Mouse (Mus musculus): Measurements from ENCODE around the gene Lrfn2.

Gene Lrfn2

DNA sequence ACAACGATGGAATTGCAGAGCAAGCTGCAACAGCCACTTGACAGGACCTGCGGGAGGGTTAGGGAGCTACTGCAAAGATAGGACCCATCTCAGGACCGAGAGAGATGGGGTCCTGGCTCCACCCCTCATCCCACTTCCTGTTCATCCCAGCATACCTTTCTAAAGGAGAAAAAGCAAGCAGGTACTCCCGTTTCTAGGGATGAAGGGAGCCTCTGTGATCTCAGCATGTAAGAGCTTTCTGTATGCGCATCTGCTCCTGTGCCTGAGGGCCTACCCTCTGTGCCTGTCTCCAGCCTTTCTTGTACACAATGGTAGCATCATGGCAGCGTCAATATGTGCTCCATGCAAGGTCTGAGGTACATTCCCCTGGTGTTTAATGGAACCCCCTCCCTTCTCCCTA is 102.9 kb downstream of the Lrfn2 start:
- no peak for DNase-seq

DNA sequence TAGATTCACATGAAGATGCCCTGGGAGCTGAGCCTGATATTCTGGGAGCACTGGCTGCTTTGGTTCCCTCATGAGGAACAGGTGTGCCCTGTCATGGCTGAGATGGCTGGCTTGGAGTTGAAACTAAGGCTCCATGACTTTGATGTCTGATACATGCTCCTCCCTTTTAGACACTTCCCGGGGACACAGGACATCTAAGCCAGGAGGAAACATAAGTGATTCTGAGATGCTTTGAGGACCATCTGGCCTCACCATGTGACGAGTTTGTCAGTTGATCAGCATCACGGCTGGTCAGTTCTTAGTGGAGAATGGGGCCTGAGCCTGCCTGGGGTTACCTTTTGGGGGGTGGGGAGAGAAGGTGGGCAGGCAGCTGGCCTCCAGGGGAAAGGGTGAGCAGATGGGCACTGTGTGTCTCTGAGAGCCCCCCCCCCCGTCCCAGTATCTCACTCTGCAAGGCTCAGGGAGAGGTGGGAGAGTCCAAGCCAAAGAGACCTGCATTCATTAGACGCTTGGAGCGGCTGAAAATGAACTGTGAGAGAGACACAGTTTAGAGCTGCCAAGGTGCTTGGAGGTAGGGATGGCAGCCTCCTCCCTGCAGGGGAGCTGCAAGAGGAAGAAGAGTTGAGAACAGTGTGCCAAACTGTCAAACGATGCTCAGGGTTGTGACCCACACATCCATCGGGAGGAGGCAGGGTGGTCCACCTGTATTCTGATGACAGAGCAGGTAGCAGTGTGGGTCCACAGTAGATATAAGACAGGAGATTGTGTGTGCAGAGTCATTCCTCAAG is 105.2 kb downstream of the Lrfn2 start:
- DNase-seq = no peak

DNA sequence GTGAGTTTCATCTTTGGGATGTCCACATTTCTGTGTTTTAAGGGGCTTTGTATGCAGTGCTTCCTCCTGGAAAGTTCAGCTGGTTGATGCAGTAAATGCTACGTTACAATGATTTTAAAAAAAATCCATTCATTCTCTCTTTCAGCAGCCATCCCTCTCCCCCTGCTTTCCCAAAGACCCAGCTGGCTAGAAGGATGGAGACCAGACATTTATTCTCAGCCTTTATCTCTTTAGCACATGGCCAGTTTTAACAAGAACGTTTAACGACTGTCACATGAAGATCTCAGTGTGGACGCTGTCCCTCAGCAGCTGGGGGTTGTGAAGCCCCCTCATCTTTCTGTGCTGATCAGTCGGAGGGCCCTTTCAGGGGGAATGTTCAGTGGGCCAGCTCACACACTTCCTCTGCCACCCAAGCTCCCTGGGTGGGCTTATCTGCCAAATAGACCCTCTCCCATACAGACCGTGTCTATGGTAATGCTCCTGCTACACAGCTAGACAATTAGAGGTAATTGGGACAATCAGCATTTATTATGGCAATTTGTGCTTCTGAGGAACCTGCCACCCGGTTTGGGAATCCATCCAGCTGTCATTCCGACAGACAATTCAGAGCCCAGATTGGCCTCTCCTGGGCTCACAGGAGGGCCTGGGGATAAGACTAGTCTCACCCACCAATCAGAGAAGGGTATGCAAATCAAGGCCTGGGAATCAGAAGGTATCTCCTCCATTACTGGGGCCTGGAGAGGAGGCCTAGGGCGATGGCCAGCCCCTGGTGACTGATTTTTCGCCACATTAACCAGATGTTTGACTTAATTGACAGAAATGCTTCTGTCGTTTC is 111.8 kb downstream of the Lrfn2 start:
- no peak for DNase-seq

DNA sequence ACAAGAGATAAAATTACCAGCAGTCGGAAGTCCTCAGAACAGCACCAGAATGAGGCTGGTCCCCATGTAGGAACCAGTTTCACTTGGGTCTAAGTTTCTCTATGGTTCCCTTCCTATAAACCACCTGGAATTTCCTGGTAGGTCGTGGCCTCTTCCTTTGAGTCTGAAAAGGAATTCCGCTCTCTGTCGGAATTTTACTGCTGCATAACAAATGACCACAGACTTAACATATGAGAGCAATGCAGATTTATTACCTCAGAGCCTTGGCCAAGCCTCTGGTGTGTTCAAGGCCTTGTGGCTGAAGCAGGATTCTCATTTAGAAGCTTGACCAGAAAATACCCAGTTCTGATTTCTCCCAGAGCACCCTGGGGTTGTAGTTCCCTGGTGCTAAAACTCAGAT is 115.7 kb downstream of the Lrfn2 start:
- DNase-seq = no peak

DNA sequence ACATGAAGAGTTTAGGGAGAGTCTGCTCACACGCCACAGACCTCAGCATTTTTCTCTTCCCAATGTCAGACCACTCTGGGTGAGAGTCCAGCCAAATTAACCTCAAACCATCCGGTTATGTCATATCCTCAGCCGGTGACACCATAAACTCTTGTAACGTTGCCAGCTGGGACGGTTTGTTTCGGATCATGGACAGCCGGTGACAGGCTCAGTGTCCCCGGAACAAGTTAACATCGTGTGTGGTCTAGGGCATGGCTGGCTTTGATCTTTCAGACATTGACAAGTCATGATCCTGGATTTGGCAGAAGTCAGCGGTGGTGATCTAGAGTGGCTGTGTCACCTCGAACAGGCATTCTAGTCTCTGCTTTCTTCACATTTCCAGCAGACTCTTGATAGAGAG is 119.1 kb downstream of the Lrfn2 start:
- DNase-seq = no peak

DNA sequence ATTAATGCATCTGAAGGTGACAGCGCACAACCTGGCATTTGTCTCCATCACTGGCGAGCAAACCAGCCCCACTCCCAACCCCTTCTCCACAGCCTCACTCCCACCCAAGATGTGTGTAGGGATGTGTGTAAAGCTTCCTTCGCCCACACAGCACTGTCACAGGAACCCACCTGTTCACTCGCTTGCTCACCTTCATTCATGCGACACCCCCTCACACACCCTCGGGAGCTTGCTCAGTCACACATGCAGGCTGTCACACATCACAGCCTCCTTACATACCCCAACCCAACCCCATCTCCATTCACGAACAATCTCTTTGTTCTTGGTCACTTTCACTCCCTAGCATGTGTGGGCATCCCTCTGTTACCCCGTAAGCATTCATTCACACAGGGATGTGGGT is 129.0 kb downstream of the Lrfn2 start:
- DNase-seq = no peak

DNA sequence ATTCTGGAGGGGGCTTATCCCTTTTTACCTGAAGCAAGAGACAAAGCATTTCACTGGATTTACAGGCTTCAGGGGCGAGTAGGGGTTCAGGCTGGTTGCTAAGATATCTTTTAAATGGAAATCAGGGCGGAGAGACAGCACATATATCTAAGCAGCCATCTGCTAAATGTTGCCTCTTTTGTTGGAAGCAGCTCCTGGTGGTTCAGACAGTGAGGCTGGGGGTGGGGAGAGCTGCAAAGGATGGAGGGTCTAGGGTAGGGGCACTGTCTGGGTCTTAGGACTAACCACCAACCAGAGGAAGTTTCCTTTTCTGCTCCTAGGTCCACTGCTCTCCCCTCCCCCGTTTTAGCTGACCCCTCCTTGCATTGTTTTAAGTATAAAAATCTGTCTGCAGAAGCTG is 131.6 kb downstream of the Lrfn2 start:
- DNase-seq = no peak

DNA sequence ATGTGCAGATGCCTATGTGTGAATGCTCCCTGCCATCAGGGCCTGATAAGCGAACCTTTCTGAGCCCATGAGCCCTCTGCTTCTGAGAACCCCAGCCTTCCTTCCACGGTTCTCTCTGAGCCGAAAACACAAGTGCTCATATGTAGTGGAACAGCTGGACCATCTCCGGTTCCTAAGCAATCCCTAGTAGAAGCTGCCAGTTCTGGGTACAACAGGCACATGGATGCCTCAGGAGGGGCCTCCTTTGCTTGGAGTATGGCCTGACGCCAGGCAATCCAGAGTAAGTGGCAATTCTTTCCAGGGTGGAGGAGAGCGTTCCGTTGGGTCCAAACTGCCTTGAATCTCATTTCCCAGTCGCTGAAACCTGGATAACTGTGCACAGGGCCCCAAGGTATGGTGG is 132.3 kb downstream of the Lrfn2 start:
- no peak for DNase-seq

DNA sequence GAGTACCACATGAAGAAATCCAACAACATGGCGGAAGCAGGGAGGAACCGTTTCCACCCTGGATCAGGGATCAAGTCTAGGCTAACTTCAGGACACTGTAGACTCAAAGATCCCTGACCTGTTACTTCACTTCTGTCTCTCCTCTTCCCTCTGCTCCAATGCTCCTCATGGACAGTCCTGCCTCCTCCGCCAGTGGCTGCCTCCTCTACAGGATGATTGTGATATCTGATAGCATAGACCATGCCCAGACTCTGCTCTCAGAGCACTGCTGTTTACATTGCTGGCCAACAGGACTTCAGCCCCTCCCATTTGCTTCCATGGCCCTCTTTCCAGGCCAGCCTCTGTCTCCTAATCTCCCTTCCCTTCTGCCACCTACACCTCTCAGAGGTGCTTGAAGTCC is 132.9 kb downstream of the Lrfn2 start:
- no peak for DNase-seq

DNA sequence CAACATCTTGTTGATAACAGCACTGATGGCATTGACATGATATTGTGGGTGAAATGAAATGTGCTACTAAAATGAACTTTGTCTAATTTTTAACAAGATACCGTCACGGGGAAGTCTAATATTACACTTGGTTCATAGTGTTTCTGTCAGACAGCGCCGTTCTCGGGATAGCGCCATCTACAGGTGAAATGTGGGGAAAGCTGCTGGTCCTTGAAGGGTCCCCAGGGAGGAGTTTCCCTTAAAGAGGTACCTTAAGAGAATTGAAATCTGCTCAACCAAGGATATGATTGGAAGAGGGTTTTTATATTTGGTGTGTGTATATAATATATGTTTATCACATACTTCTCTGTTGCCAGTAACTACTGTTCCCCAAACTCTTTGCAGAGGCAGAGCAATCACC is 134.6 kb downstream of the Lrfn2 start:
- no peak for DNase-seq

DNA sequence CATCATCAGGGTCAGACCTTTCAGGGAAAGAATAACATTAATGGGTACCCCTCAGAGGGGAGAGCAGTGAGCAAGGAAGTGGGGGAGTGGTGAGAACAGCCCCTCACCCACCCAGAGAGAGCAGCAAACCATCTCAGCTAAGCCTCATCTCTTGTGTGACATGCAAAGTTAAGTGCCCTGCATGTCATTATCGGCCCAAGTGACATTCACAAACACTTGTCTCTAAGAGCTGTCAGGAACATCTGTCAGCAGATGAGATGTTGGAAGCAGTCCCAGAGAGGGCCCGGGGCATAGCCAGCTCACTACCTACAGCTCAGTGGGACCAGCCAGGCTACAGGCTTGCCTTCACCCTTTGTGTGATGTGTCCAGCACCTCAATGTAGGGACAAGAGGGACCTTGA is 146.0 kb downstream of the Lrfn2 start:
- no peak for DNase-seq

DNA sequence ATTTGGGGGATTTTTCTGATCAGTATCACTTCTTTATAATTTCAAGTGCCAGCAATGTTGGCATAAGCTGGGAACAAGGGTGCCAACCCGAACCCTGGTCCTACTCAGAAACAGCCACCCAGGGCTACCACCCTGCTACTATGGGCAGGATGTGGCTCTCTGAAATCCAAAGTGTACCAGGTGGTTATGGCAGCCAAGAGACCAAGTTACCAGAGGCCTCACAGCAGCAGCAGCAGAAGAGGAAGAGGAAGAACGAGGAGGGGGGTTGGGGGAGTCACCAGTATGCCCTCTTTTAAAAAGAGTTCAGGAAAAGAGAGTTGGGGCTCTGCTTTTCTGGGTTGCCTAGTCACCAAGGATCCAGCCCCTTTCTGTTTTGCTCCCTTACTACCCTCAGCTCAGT is 147.5 kb downstream of the Lrfn2 start:
- no peak for DNase-seq

DNA sequence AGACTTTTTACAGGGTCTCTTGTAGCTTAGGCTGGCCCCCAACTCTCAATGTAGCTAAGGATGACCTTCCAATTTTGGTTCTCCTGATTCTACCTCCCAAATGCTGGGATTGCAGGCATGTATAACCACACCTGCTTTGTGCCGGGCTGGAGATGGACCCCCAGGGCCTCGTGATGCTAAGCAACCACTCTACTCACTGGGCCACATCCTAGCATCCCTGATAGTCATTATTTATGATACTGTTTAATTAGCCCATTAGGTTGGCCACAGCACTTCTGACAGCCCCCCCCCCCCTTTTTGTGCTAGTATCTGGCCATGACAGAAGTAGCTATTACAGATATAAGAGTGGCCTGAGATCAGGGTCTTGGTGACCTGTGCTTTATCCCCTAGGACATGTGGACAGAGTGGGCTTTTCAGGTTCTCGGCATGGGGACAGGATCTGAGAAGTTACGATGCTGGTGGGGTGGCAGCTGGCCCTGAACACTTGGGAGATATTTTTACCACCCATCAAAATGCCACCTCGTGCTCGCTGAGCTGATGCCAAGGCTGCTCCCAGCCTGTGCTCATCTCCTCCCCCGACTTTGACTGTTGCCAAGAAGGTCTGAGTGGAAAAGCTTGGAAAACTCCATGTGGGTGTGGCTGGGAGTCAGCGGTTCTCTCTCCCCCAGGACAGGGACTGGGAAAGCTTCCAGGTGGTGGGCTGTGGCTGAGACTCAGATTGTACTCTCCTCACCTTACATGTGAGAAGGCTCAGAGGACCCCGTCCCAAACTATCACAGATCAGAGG is 151.6 kb downstream of the Lrfn2 start:
- DNase-seq = no peak

DNA sequence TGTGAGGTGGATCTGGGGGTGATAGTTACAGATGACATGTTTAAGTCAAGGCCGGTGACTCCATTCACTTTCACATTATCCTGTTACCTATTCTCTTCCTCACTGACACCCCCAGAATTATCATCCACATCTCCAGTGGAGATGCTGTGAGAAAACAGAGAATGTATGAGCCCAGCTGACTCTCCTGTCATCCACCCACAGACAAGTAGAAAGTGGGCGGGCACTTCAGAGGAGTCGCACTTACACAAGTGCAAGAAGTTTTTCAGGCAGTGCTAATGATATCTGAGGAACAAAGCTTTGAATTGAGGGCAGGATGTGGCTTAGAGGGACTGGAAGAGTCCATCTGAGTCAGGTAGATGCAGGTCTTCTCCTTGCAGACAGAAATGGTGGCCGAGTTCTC is 152.9 kb downstream of the Lrfn2 start:
- DNase-seq = no peak

DNA sequence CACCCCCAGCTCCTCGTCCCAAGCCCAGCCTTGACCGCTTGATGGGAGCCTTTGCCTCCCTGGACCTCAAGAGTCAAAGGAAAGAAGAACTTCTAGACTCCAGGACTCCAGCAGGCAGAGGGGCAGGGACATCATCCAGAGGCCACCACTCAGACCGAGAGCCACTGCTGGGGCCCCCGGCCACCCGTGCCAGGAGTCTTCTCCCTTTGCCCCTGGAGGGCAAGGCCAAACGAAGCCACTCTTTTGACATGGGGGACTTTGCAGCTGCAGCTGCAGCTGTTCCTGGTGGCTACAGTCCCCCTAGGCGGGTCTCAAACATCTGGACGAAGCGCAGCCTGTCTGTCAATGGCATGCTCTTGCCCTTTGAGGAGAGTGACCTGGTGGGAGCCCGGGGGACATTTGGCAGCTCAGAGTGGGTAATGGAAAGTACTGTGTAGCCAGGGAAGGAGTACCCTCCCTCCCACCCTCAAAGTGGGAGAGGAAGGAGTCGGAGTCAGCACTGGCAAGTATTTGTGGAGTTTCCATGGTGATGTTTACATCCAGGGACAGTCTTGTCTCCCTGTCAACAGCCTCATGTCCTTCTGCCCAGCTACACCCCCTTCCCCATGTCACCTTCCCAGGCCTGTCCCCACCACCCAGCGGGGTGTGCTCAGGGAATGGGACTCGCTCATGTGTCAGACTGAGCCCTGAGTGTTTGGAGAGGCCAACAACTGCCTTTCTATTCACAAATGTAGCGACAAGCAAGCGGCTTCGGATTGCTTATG is 164.8 kb downstream of the Lrfn2 start:
- no peak for DNase-seq

DNA sequence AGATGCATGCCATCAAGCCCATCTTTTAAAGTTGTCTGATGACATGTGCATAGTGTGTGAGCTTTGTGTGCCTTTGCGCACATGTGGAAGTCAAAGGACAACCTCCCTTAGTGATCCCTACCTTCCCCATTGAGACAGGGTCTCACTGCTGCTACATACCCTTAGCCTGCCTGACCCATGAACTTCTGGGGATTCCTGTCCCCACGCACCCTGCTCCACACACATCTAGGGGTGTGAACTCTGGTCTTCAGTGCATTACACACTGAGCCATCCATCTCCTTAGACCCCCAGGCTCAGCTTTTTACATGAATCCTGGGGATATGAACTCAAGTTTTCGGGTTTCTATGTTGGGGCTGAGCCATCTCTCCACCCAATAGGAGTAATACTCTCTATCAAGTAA is 179.2 kb downstream of the Lrfn2 start:
- DNase-seq = no peak

DNA sequence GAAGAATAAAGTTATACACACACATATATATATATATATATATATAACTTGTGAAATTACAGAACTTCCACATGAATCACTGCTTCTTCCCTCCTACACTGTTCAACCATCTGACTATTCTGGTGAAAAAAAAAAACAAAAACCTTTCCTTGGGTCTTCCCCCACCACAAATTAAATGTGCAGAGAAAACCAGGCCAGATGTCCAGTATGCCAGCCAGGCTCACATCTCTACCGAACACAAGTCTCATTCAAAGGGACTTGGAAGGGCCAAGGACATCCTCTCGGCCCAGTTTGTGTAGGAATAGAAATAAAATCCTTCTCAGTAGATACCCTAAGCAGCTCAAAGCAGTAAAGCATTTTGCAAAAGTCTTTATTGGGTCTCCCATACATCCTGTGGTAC is 179.7 kb downstream of the Lrfn2 start:
- DNase-seq = no peak

DNA sequence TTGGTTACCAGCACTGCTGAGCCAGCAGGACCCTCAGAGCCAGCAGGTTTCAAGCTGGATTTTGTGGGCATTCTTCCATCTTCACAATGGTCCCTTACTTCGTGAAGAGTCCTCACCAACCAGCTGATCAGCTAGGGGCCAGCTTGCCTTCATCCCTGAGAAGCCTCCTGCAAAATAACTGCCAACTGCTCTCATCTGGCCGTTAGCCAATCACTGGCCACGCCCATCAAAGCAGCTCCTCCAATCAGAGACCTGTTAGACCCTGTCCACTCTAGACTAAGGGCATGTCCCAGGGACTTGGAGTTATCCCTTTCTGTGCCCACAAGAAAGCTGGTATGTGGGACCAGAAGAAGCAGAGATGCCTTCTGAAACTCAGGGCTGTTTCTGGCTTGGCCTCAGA is 181.2 kb downstream of the Lrfn2 start:
- DNase-seq = no peak

DNA sequence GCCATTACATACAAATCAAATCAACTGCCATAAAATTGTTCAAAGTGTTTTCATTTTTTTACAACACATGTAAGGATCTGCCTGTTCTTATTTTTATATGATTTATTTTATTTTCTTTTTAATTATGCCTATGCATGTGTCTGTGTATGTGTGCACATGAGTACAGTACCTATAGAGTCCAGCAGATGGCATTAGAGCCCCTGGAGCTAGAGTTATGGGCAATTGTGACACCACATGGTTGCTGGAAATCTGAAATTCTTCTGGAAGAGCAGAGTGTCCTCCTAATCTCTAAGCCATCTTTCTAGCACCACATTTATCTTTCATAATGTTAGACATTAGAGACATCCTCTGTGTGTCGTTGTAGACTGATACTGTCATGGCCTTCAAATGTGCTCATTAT is 192.0 kb downstream of the Lrfn2 start:
- no peak for DNase-seq

DNA sequence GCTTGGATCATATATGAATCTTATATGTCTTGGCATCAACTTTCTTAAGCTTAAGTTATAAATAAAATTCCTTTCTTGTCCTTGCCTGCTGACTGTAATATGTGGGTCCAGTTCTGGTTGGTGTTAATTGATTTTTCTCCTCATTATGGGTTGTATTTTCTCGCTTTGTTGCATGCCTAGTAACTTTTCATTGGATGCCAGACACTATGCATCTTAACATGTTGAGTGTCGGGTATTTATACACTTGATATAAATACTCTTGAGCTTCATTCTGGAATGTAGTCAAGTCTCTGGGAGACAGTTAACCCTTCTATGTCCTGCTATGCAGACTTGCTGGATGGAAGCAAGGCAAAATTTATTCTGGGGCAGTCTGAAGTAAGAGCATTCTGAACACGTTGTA is 192.5 kb downstream of the Lrfn2 start:
- no peak for DNase-seq

All from cerebellum, adult 18-20 months (tissue).